Mouse (Mus musculus) MEL (cell line): ENCODE results near the gene Atxn7l3. TPM values are rescaled to one million over a fixed set of nuclear protein-coding genes. Genes with fewer than 3 reads are reported as not detected.

Experiments used
- DNase-seq: peaks from one replicate; pipeline ENCODE4 v3.0.0; 2011; ENCODE audit warnings: low read depth, low spot score
- H3K27ac ChIP-seq: 2 replicates; pipeline ENCODE4 v1.5.1; 2012; ENCODE audit warnings: low read depth, mild to moderate bottlenecking, control low read depth, low read length, moderate library complexity; ENCODE audit not compliant: control insufficient read depth
- H3K27me3 ChIP-seq, 2 experiments: fragments of 150-350 bp in 1 of 2; sonication (generic) in 1 of 2; 2 replicates each; pipeline ENCODE4 v1.6.1; 2012; ENCODE audit warnings: low read length in 2 of 2, mild to moderate bottlenecking in 2 of 2, improper control_type of control experiment in 1 of 2, moderate library complexity in 1 of 2; ENCODE audit not compliant: insufficient read depth in 2 of 2, control insufficient read depth in 1 of 2
- H3K36me3 ChIP-seq, 2 experiments: 2 replicates each; pipeline ENCODE4 v1.6.1; 2012 to 2014; ENCODE audit warnings: low read length in 2 of 2, improper control_type of control experiment in 1 of 2, inconsistent platforms in 1 of 2, mild to moderate bottlenecking in 1 of 2; ENCODE audit not compliant: insufficient read depth in 2 of 2, control insufficient read depth in 1 of 2
- H3K4me1 ChIP-seq, 2 experiments: fragments of 150-350 bp in 1 of 2; sonication (generic) in 1 of 2; 2 replicates each; pipeline ENCODE4 v1.6.1; 2012; ENCODE audit warnings: low read length in 2 of 2, improper control_type of control experiment in 1 of 2, mild to moderate bottlenecking in 1 of 2; ENCODE audit not compliant: insufficient read depth in 2 of 2, control insufficient read depth in 1 of 2
- H3K4me3 ChIP-seq, 2 experiments: fragments of 150-350 bp in 1 of 2; sonication (generic) in 1 of 2; 2 replicates each; pipeline ENCODE4 v1.5.1; 2012; ENCODE audit warnings: low read depth in 2 of 2, low read length in 2 of 2, mild to moderate bottlenecking in 2 of 2, moderate library complexity in 2 of 2, control low read depth in 1 of 2, improper control_type of control experiment in 1 of 2; ENCODE audit not compliant: control insufficient read depth in 1 of 2, insufficient read depth in 1 of 2
- H3K79me2 ChIP-seq: 2 replicates; pipeline ENCODE4 v1.6.1; 2012; ENCODE audit warnings: mild to moderate bottlenecking, low read length, moderate library complexity; ENCODE audit not compliant: control insufficient read depth, poor library complexity, insufficient read depth
- H3K9ac ChIP-seq: 2 replicates; pipeline ENCODE4 v1.6.1; 2012; ENCODE audit warnings: low read depth, mild to moderate bottlenecking, control low read depth, low read length, moderate library complexity; ENCODE audit not compliant: control insufficient read depth, poor library complexity, severe bottlenecking
- H3K9me3 ChIP-seq: fragments of 150-350 bp; sonication (generic); replicated peaks from 2 replicates; pipeline ENCODE4 v1.6.1; 2012; ENCODE audit warnings: mild to moderate bottlenecking, low read length, improper control_type of control experiment, moderate library complexity; ENCODE audit not compliant: insufficient read depth
- BHLHE40 ChIP-seq: IDR thresholded peaks from 2 replicates; pipeline ENCODE4 v1.6.1; 2012; ENCODE audit warnings: low read depth, mild to moderate bottlenecking, inconsistent platforms, low read length, improper control_type of control experiment, borderline replicate concordance
- CHD1 ChIP-seq: IDR thresholded peaks from 2 replicates; pipeline ENCODE4 v1.6.1; 2012; ENCODE audit warnings: low read depth, mild to moderate bottlenecking, inconsistent platforms, low read length, improper control_type of control experiment
- CHD2 ChIP-seq: IDR thresholded peaks from 2 replicates; pipeline ENCODE4 v1.6.1; 2011; ENCODE audit warnings: low read length, improper control_type of control experiment
- CTCF ChIP-seq, 3 experiments: IDR thresholded peaks in 2 of 3; conservative IDR thresholded peaks in 1 of 3; 2 replicates each; pipeline ENCODE4 v1.5.1; 2011 to 2012; ENCODE audit warnings: low read length in 3 of 3, low read depth in 2 of 3, mild to moderate bottlenecking in 2 of 3, improper control_type of control experiment in 1 of 3, inconsistent platforms in 1 of 3, mixed read lengths in 1 of 3, moderate library complexity in 1 of 3; ENCODE audit not compliant: control insufficient read depth in 1 of 3, insufficient read depth in 1 of 3, poor library complexity in 1 of 3, severe bottlenecking in 1 of 3
- E2F4 ChIP-seq: IDR thresholded peaks from 2 replicates; pipeline ENCODE4 v1.6.1; 2011; ENCODE audit warnings: low read depth, low read length, improper control_type of control experiment, borderline replicate concordance
- ELF1 ChIP-seq: IDR thresholded peaks from 2 replicates; pipeline ENCODE4 v1.6.1; 2014; ENCODE audit warnings: low read depth, mild to moderate bottlenecking, inconsistent platforms, low read length, improper control_type of control experiment, moderate library complexity
- EP300 ChIP-seq, 2 experiments: IDR thresholded peaks; 2 replicates each; pipeline ENCODE4 v1.6.1; 2011; ENCODE audit warnings: improper control_type of control experiment in 2 of 2, low read length in 2 of 2, low read depth in 1 of 2, mild to moderate bottlenecking in 1 of 2
- ETS1 ChIP-seq: IDR thresholded peaks from 2 replicates; pipeline ENCODE4 v1.6.1; 2012; ENCODE audit warnings: low read depth, mild to moderate bottlenecking, inconsistent platforms, low read length, improper control_type of control experiment, moderate library complexity
- GABPA ChIP-seq: IDR thresholded peaks from 2 replicates; pipeline ENCODE4 v1.6.1; 2012; ENCODE audit warnings: low read depth, mild to moderate bottlenecking, inconsistent platforms, low read length, improper control_type of control experiment, moderate library complexity
- GATA1 ChIP-seq: IDR thresholded peaks from 2 replicates; pipeline ENCODE4 v1.6.1; 2011; ENCODE audit warnings: low read depth, low read length, improper control_type of control experiment
- HCFC1 ChIP-seq: IDR thresholded peaks from 2 replicates; pipeline ENCODE4 v1.6.1; 2012; ENCODE audit warnings: low read depth, mild to moderate bottlenecking, inconsistent platforms, low read length, improper control_type of control experiment, moderate library complexity
- JUND ChIP-seq: IDR thresholded peaks from 2 replicates; pipeline ENCODE4 v1.6.1; 2011; ENCODE audit warnings: low read depth, mild to moderate bottlenecking, improper control_type of control experiment, low read length
- KAT2A ChIP-seq: conservative IDR thresholded peaks from 2 replicates; pipeline ENCODE4 v1.6.1; 2012; ENCODE audit warnings: low read depth, low read length, improper control_type of control experiment, inconsistent platforms
- MAFK ChIP-seq: IDR thresholded peaks from 2 replicates; pipeline ENCODE4 v1.6.1; 2011; ENCODE audit warnings: low read depth, mild to moderate bottlenecking, low read length, improper control_type of control experiment, borderline replicate concordance
- MAX ChIP-seq: IDR thresholded peaks from 2 replicates; pipeline ENCODE4 v1.6.1; 2011; ENCODE audit warnings: low read length, improper control_type of control experiment
- MAZ ChIP-seq: IDR thresholded peaks from 2 replicates; pipeline ENCODE4 v1.6.1; 2012; ENCODE audit warnings: low read depth, mild to moderate bottlenecking, inconsistent platforms, low read length, improper control_type of control experiment
- MEF2A ChIP-seq: IDR thresholded peaks from 2 replicates; pipeline ENCODE4 v1.6.1; 2014; ENCODE audit warnings: low read depth, mild to moderate bottlenecking, inconsistent platforms, low read length, improper control_type of control experiment; ENCODE audit not compliant: poor library complexity, insufficient replicate concordance, severe bottlenecking; ENCODE audit errors: extremely low read depth
- MXI1 ChIP-seq: IDR thresholded peaks from 2 replicates; pipeline ENCODE4 v1.6.1; 2011; ENCODE audit warnings: mild to moderate bottlenecking, low read depth, low read length, improper control_type of control experiment
- MYC ChIP-seq: IDR thresholded peaks from 2 replicates; pipeline ENCODE4 v1.6.1; 2011; ENCODE audit warnings: low read depth, mild to moderate bottlenecking, low read length, improper control_type of control experiment, moderate library complexity
- NELFE ChIP-seq: IDR thresholded peaks from 2 replicates; pipeline ENCODE4 v1.6.1; 2011; ENCODE audit warnings: low read depth, low read length, improper control_type of control experiment
- NRF1 ChIP-seq: IDR thresholded peaks from 2 replicates; pipeline ENCODE4 v1.6.1; 2014; ENCODE audit warnings: low read depth, mild to moderate bottlenecking, inconsistent platforms, low read length, improper control_type of control experiment, moderate library complexity; ENCODE audit not compliant: poor library complexity, insufficient read depth, severe bottlenecking
- POLR2A ChIP-seq, 2 experiments: IDR thresholded peaks; 2 replicates each; pipeline ENCODE4 v1.6.1; 2011 to 2012; ENCODE audit warnings: low read length in 2 of 2, mild to moderate bottlenecking in 2 of 2, control low read depth in 1 of 2, improper control_type of control experiment in 1 of 2, low read depth in 1 of 2, moderate library complexity in 1 of 2; ENCODE audit not compliant: control insufficient read depth in 1 of 2, insufficient read depth in 1 of 2, poor library complexity in 1 of 2
- POLR2AphosphoS2 ChIP-seq: IDR thresholded peaks from 2 replicates; pipeline ENCODE4 v1.6.1; 2011; ENCODE audit warnings: low read length, improper control_type of control experiment
- POLR2AphosphoS5 ChIP-seq: IDR thresholded peaks from 2 replicates; pipeline ENCODE4 v1.6.1; 2012; ENCODE audit warnings: low read depth, borderline replicate concordance, mild to moderate bottlenecking, inconsistent platforms, low read length, moderate library complexity, mixed read lengths
- RAD21 ChIP-seq: IDR thresholded peaks from 2 replicates; pipeline ENCODE4 v1.6.1; 2011; ENCODE audit warnings: mild to moderate bottlenecking, low read depth, low read length, improper control_type of control experiment
- SIN3A ChIP-seq: IDR thresholded peaks from 2 replicates; pipeline ENCODE4 v1.6.1; 2012; ENCODE audit warnings: low read length, improper control_type of control experiment, inconsistent platforms
- SMC3 ChIP-seq: IDR thresholded peaks from 2 replicates; pipeline ENCODE4 v1.6.1; 2011; ENCODE audit warnings: low read depth, low read length, improper control_type of control experiment
- TAL1 ChIP-seq: IDR thresholded peaks from 2 replicates; pipeline ENCODE4 v1.6.1; 2012; ENCODE audit warnings: mild to moderate bottlenecking, inconsistent platforms, low read length, moderate library complexity, mixed read lengths
- TBP ChIP-seq: IDR thresholded peaks from 2 replicates; pipeline ENCODE4 v1.8.0; 2011; ENCODE audit warnings: low read depth, low read length, improper control_type of control experiment
- TCF12 ChIP-seq: IDR thresholded peaks from 2 replicates; pipeline ENCODE4 v1.6.1; 2014; ENCODE audit warnings: low read depth, mild to moderate bottlenecking, inconsistent platforms, low read length, improper control_type of control experiment, moderate library complexity
- USF2 ChIP-seq, 2 experiments: IDR thresholded peaks; 2 replicates each; pipeline ENCODE4 v1.6.1; 2011 to 2012; ENCODE audit warnings: improper control_type of control experiment in 2 of 2, low read length in 2 of 2, borderline replicate concordance in 1 of 2, inconsistent platforms in 1 of 2, low read depth in 1 of 2, mild to moderate bottlenecking in 1 of 2; ENCODE audit not compliant: insufficient read depth in 1 of 2
- ZC3H11A ChIP-seq: IDR thresholded peaks from 2 replicates; pipeline ENCODE4 v1.6.1; 2012; ENCODE audit warnings: low read depth, mild to moderate bottlenecking, inconsistent platforms, low read length, improper control_type of control experiment
- ZKSCAN1 ChIP-seq: IDR thresholded peaks from 2 replicates; pipeline ENCODE4 v1.6.1; 2012; ENCODE audit warnings: low read depth, mild to moderate bottlenecking, inconsistent platforms, low read length, improper control_type of control experiment, moderate library complexity
- ZMIZ1 ChIP-seq: IDR thresholded peaks from 2 replicates; pipeline ENCODE4 v1.6.1; 2012; ENCODE audit warnings: low read depth, mild to moderate bottlenecking, inconsistent platforms, low read length, improper control_type of control experiment, moderate library complexity
- ZNF384 ChIP-seq: IDR thresholded peaks from 2 replicates; pipeline ENCODE4 v1.6.1; 2012; ENCODE audit warnings: low read depth, mild to moderate bottlenecking, inconsistent platforms, low read length, improper control_type of control experiment
- polyA plus RNA-seq, 2 experiments: library from polyadenylated mRNA; stranded (reverse) in 1 of 2; unstranded in 1 of 2; fragments of >175 nt in 1 of 2; fragments of >200 nt in 1 of 2; gene quantifications; 2 replicates each; pipeline versions ENCODE4 v1.2.1 to v1.2.4; 2012; ENCODE audit warnings: low replicate concordance in 2 of 2, low read depth in 1 of 2; ENCODE audit not compliant: insufficient read length in 2 of 2, insufficient read depth in 1 of 2, missing spikeins in 1 of 2
- total RNA-seq: library from RNA; depleted of rRNA; stranded (reverse); fragments of 300-350 nt; gene quantifications from 2 replicates; pipeline ENCODE4 v1.2.3, GENCODE M21; 2012

The Atxn7l3 gene
- total and polyA plus RNA-seq, 3 experiments = 39.4 to 53.0 (median 46.7) TPM

- Histone ChIP-seq H3K4me3 (peak overlapping the region; percentile 95 to 97), H3K79me2 (peaks cover 59% of the 10 kb centered on the region), H3K4me1 (peaks cover 4 to 18% of the 10 kb centered on the region in 2 experiments), H3K27me3 (no peaks in the 10 kb centered on the region), H3K27ac (peak overlapping the region; percentile 91), H3K36me3 (peaks cover 4 to 16% of the 10 kb centered on the region in 2 experiments; a peak in 3 of 4 replicates), H3K9ac (peak overlapping the region; percentile 99), H3K9me3 (no peaks in the 10 kb centered on the region)
- DNase-seq = peak; percentile 94
- TF ChIP-seq HCFC1 = peak; percentile 75
- peak; percentile 63; the same call in 1 of the 2 replicates for TF ChIP-seq ZKSCAN1
- peak; percentile 95 for TF ChIP-seq ZMIZ1
- peak; percentile 89 for TF ChIP-seq NELFE
- no peak for TF ChIP-seq USF2 (IDR thresholded peaks at IDR 0.05; ENCODE audit: borderline replicate concordance in 1 of 2, insufficient read depth in 1 of 2, low read depth in 1 of 2, low read length in 2 of 2)
- peak; percentile 72 for TF ChIP-seq TCF12
- TF ChIP-seq MEF2A = no peak
- peak; percentile 55; the same call in 1 of the 2 replicates for TF ChIP-seq CHD1
- no peak for TF ChIP-seq KAT2A
- no peak for TF ChIP-seq SMC3
- TF ChIP-seq CHD2 = peak; percentile 26; the same call in 1 of the 2 replicates
- TF ChIP-seq POLR2AphosphoS2 = peak; percentile 22; the same call in 1 of the 2 replicates
- peak; percentile 99 for TF ChIP-seq MAZ
- TF ChIP-seq MAFK = no peak
- TF ChIP-seq ZNF384 = peak; percentile 99
- no peak for TF ChIP-seq JUND
- no peak for TF ChIP-seq GATA1
- no peak; a peak in 1 of 4 replicates for TF ChIP-seq EP300 (IDR thresholded peaks at IDR 0.05; ENCODE audit: low read depth in 1 of 2, low read length in 2 of 2)
- peak; percentile 91 for TF ChIP-seq MYC
- peak; percentile 66; the same call in 1 of the 2 replicates for TF ChIP-seq E2F4
- TF ChIP-seq TBP = peak; percentile 58; the same call in 1 of the 2 replicates
- peak; percentile 88 for TF ChIP-seq MAX
- no peak for TF ChIP-seq ZC3H11A
- no peak for TF ChIP-seq RAD21
- no peak; a peak in 1 of 6 replicates for TF ChIP-seq CTCF (IDR thresholded peaks at IDR 0.05 in 2 of 3, conservative IDR thresholded peaks at IDR 0.05 in 1 of 3; ENCODE audit: control insufficient read depth in 1 of 3, insufficient read depth in 1 of 3, low read depth in 2 of 3, low read length in 3 of 3, poor library complexity in 1 of 3, severe bottlenecking in 1 of 3)
- 0 out of 2 replicates have a peak, but pooled peaks have one; percentile 26 for TF ChIP-seq BHLHE40
- TF ChIP-seq TAL1 = no peak
- TF ChIP-seq POLR2AphosphoS5 = no peak
- peak; percentile 91 for TF ChIP-seq SIN3A
- peak; percentile 92 for TF ChIP-seq MXI1
- TF ChIP-seq GABPA = no peak
- peak; percentile 32; the same call in 1 of the 2 replicates for TF ChIP-seq ETS1
- peak; percentile 45 to 79 for TF ChIP-seq POLR2A (IDR thresholded peaks at IDR 0.05; ENCODE audit: control insufficient read depth in 1 of 2, insufficient read depth in 1 of 2, low read depth in 1 of 2, low read length in 2 of 2, poor library complexity in 1 of 2)
- TF ChIP-seq ELF1 = peak; percentile 50; the same call in 1 of the 2 replicates
- peak; percentile 56; the same call in 1 of the 2 replicates for TF ChIP-seq NRF1
Observed at GRCm38 (mm10) chr11:102316572-102317297, 20.3 kb upstream of the Atxn7l3 start.
